In the genomic region with DNA sequence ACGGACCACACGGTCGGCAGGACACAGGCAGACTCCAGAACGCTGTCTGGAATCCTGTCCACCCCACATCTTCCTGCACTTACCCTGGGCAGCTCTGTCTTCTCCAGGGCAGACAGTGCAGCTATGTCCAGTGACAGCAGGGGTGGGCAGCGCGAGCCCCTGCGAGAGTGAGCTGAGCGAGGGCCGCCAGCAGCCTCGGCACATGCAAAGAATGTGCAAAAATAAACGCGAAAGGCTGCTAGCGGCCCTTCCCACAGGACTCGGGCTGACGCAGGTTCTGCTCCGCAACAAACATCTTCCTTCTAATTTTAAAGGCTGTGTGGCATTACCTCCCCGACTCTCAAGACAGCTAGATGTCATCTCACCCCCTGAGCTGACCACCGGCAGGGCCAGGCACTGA, we compare ENCODE assay signal across 28 mouse cellular contexts. TPM values are rescaled to one million over a fixed set of nuclear protein-coding genes. Genes with fewer than 3 reads are reported as not detected.
DNase-seq lines count a peak whose midpoint lies in the region; ATAC-seq and TF ChIP-seq lines count a peak whose summit lies in the region.
"Had no signal": no experiment of that assay in that cellular context is flagged by ENCODE, and none has a peak within 500 bp of the region (broad histone marks: within the 10 kb centered on the region; RNA-seq: fewer than 3 reads in every experiment).

No protein-coding gene starts in this region.

- WGBS in hindbrain, embryonic 12.5 days, result 60% methylated on average over 18 of the region's 18 CpGs
- WGBS in hindbrain, embryonic 14.5 days, result 52% methylated on average over 18 of the region's 18 CpGs
- WGBS in midbrain, embryonic 12.5 days, result 73% methylated on average over 18 of the region's 18 CpGs
- 75% methylated on average over 18 of the region's 18 CpGs for WGBS in midbrain, embryonic 11.5 days

- TF ChIP-seq POLR2A in cortical plate, adult 2 months (IDR thresholded peaks at IDR 0.05; ENCODE audit: extremely low read depth, insufficient read depth, low read length), result peak; percentile 56; the same call in 1 of the 2 replicates

- no peak overlapping the region for H3K4me3 ChIP-seq in hindbrain, embryonic 12.5 days
- no peak overlapping the region for H3K4me3 ChIP-seq in hindbrain, embryonic 14.5 days (replicated peaks; ENCODE audit: low read length)
- no peak overlapping the region for H3K4me3 ChIP-seq in midbrain, embryonic 12.5 days
- no peak overlapping the region for H3K4me3 ChIP-seq in midbrain, embryonic 11.5 days (ENCODE audit: low read depth, low read length)
- H3K4me3 ChIP-seq in cortical plate, adult 2 months (ENCODE audit: insufficient read depth, low read length), result peak overlapping the region; percentile 78
- H3K4me3 ChIP-seq: forebrain, embryonic 10.5 days; hindbrain, embryonic 15.5 days; intestine, embryonic 15.5 days; layer of hippocampus, adult 2 months; limb, embryonic 13.5 days; liver, embryonic 12.5 days had no signal

- no peak for TF ChIP-seq CTCF in cortical plate, adult 2 months (IDR thresholded peaks at IDR 0.05; ENCODE audit: extremely low read depth, insufficient read depth, low read length)

- H3K27ac ChIP-seq in hindbrain, embryonic 12.5 days, result peak overlapping the region; percentile 30; the same call in 1 of the 2 replicates
- no peak overlapping the region for H3K27ac ChIP-seq in hindbrain, embryonic 14.5 days
- H3K27ac ChIP-seq in midbrain, embryonic 12.5 days (replicated peaks), result 0 out of 2 replicates have a peak overlapping the region, but pooled peaks have one; percentile 1
- H3K27ac ChIP-seq in midbrain, embryonic 11.5 days (ENCODE audit: low read depth, low read length), result no peak overlapping the region
- peak overlapping the region; percentile 71; the same call in 1 of the 2 replicates for H3K27ac ChIP-seq in cortical plate, adult 2 months (ENCODE audit: insufficient read depth, low read length)
- H3K27ac ChIP-seq: forebrain, embryonic 10.5 days; hindbrain, embryonic 15.5 days; intestine, embryonic 15.5 days; layer of hippocampus, adult 2 months; limb, embryonic 13.5 days; liver, embryonic 12.5 days; stomach, postnatal 0 days had no signal

- peaks cover 23% of the 10 kb centered on the region for H3K4me1 ChIP-seq in hindbrain, embryonic 12.5 days
- H3K4me1 ChIP-seq in hindbrain, embryonic 14.5 days (replicated peaks; ENCODE audit: control insufficient read depth, insufficient read depth, low read length), result no peaks in the 10 kb centered on the region
- peaks cover 10% of the 10 kb centered on the region; the same call in 1 of the 2 replicates for H3K4me1 ChIP-seq in midbrain, embryonic 12.5 days
- peaks cover 13% of the 10 kb centered on the region for H3K4me1 ChIP-seq in midbrain, embryonic 11.5 days (ENCODE audit: control insufficient read depth, insufficient read depth, low read length)
- no peaks in the 10 kb centered on the region; the same call in 1 of the 2 replicates for H3K4me1 ChIP-seq in cortical plate, adult 2 months (ENCODE audit: control insufficient read depth, insufficient read depth, low read length)
- H3K4me1 ChIP-seq: limb, embryonic 13.5 days had no signal

- no peaks in the 10 kb centered on the region for H3K27me3 ChIP-seq in hindbrain, embryonic 12.5 days
- H3K27me3 ChIP-seq in hindbrain, embryonic 14.5 days (ENCODE audit: control insufficient read depth, insufficient read depth, low read length), result no peaks in the 10 kb centered on the region
- no peaks in the 10 kb centered on the region for H3K27me3 ChIP-seq in midbrain, embryonic 12.5 days
- no peaks in the 10 kb centered on the region for H3K27me3 ChIP-seq in midbrain, embryonic 11.5 days (ENCODE audit: control insufficient read depth, insufficient read depth, low read length)
- H3K27me3 ChIP-seq: hindbrain, embryonic 15.5 days; intestine, embryonic 15.5 days; limb, embryonic 13.5 days; liver, embryonic 12.5 days had no signal

- no peak for DNase-seq in hindbrain, embryonic 14.5 days (ENCODE audit: low spot score)
- no peak for DNase-seq in midbrain, embryonic 11.5 days (ENCODE audit: low spot score, missing footprints)
- DNase-seq in brain, adult 2 months (ENCODE audit: low read depth, low spot score), result peak; percentile 35
- DNase-seq in kidney, adult 9 months, result no peak
- DNase-seq: adrenal gland, postnatal 36 days; B cell, adult 2 months; cerebellum, adult 11-12 months; cerebellum, postnatal 10 days; gastrocnemius, postnatal 25 days; heart, adult 18-20 months; kidney, adult 8-10 months; kidney, postnatal 14 days; lung, adult 18-20 months; lung, postnatal 10 days; thymus, adult 2 months; thymus, postnatal 4 days had no signal

- H3K9ac ChIP-seq in hindbrain, embryonic 12.5 days, result no peak overlapping the region
- no peak overlapping the region; the same call in 1 of the 2 replicates for H3K9ac ChIP-seq in hindbrain, embryonic 14.5 days
- no peak overlapping the region for H3K9ac ChIP-seq in midbrain, embryonic 12.5 days (replicated peaks)
- H3K9ac ChIP-seq in midbrain, embryonic 11.5 days (ENCODE audit: low read length), result no peak overlapping the region
- H3K9ac ChIP-seq: hindbrain, embryonic 15.5 days; intestine, embryonic 15.5 days; limb, embryonic 13.5 days; liver, embryonic 12.5 days had no signal

- peaks cover 6% of the 10 kb centered on the region for H3K36me3 ChIP-seq in hindbrain, embryonic 12.5 days
- H3K36me3 ChIP-seq in hindbrain, embryonic 14.5 days (replicated peaks; ENCODE audit: control insufficient read depth, insufficient read depth), result no peaks in the 10 kb centered on the region
- H3K36me3 ChIP-seq in midbrain, embryonic 12.5 days, result peaks cover 7% of the 10 kb centered on the region; the same call in 1 of the 2 replicates
- H3K36me3 ChIP-seq in midbrain, embryonic 11.5 days (ENCODE audit: control insufficient read depth, insufficient read depth, low read length), result no peaks in the 10 kb centered on the region
- H3K36me3 ChIP-seq: G1E; hindbrain, embryonic 15.5 days; intestine, embryonic 15.5 days; limb, embryonic 13.5 days had no signal

- ATAC-seq in hindbrain, embryonic 12.5 days (ENCODE audit: low FRiP score), result no peak
- no peak for ATAC-seq in hindbrain, embryonic 14.5 days (ENCODE audit: low FRiP score)
- ATAC-seq in midbrain, embryonic 12.5 days (ENCODE audit: low FRiP score, low read depth), result no peak
- ATAC-seq in midbrain, embryonic 11.5 days (ENCODE audit: low FRiP score), result no peak
- ATAC-seq: intestine, embryonic 15.5 days; liver, embryonic 12.5 days; Patski had no signal

- H3K9me3 ChIP-seq in hindbrain, embryonic 12.5 days (replicated peaks), result peaks cover 4% of the 10 kb centered on the region; the same call in 1 of the 2 replicates
- peaks cover 5% of the 10 kb centered on the region; the same call in 1 of the 2 replicates for H3K9me3 ChIP-seq in hindbrain, embryonic 14.5 days (ENCODE audit: control insufficient read depth, low read length)
- peaks cover 7% of the 10 kb centered on the region for H3K9me3 ChIP-seq in midbrain, embryonic 12.5 days
- H3K9me3 ChIP-seq in midbrain, embryonic 11.5 days (ENCODE audit: control insufficient read depth, low read length), result peaks cover 3% of the 10 kb centered on the region; the same call in 1 of the 2 replicates
- H3K9me3 ChIP-seq: G1E; hindbrain, embryonic 15.5 days; limb, embryonic 13.5 days had no signal

- no peak overlapping the region for H3K4me2 ChIP-seq in hindbrain, embryonic 12.5 days (replicated peaks)
- H3K4me2 ChIP-seq in hindbrain, embryonic 14.5 days (replicated peaks), result no peak overlapping the region
- no peak overlapping the region for H3K4me2 ChIP-seq in midbrain, embryonic 12.5 days (replicated peaks)
- no peak overlapping the region for H3K4me2 ChIP-seq in midbrain, embryonic 11.5 days
- H3K4me2 ChIP-seq: hindbrain, embryonic 15.5 days; intestine, embryonic 15.5 days; limb, embryonic 13.5 days; liver, embryonic 12.5 days had no signal

RNA-seq across cellular contexts. Expression of gene Cux2, which starts 47.8 kb away (rescaled TPM):
- 25.7 and 27.0 TPM in 2 replicates for polyA plus RNA-seq in hindbrain, embryonic 12.5 days (2016; fragmentation: Nextera tagmentation; extraction: Ambion mirVana)
- 25.5 and 28.1 TPM in 2 replicates for polyA plus RNA-seq in hindbrain, embryonic 14.5 days (2014; fragmentation: Nextera tagmentation; extraction: Ambion mirVana)
- 19.7 and 20.2 TPM in 2 replicates for polyA plus RNA-seq in midbrain, embryonic 12.5 days (2016; fragmentation: Nextera tagmentation; extraction: Ambion mirVana)
- polyA plus RNA-seq in midbrain, embryonic 11.5 days (2014; fragmentation: Nextera tagmentation; extraction: Ambion mirVana), result 11.1 and 12.6 TPM in 2 replicates
- polyA plus RNA-seq in cortical plate, adult 2 months (2012; rRNA removed), result 104 and 109 TPM in 2 replicates
- polyA plus RNA-seq: G1E had no signal

Comparison
In these comparisons a context has a peak if more than half of its experiments do, and no peak if none do; other contexts are left out.
1. H3K27ac ChIP-seq: peak in hindbrain, embryonic 12.5 days (single experiment), midbrain, embryonic 12.5 days (single experiment) and cortical plate, adult 2 months (single experiment); none in hindbrain, embryonic 14.5 days (single experiment) and midbrain, embryonic 11.5 days (single experiment).